Mouse (Mus musculus): ENCODE results near the gene Bptf. TPM values are rescaled to one million over a fixed set of nuclear protein-coding genes. Genes with fewer than 3 reads are reported as not detected.
"Not testable (repeated sequence)": the region's sequence is repeated elsewhere in the genome, so short reads cannot be mapped to it uniquely, and the experiment has no call there.

Bptf gene
- polyA plus RNA-seq, 1 experiment from 2014 or later: 28.2 TPM

GRCm38 (mm10) chr11:107092637-107093036 is 39.3 kb downstream of the Bptf start:
- H3K36me3 ChIP-seq (ENCODE audit: control insufficient read depth, insufficient read depth, low read length): peaks cover 12% of the 10 kb centered on the region
- H3K4me2 ChIP-seq (ENCODE audit: low read depth, low read length): no peak overlapping the region
- no peaks in the 10 kb centered on the region for H3K4me1 ChIP-seq (replicated peaks; ENCODE audit: control insufficient read depth, insufficient read depth, low read length)
- H3K9ac ChIP-seq (ENCODE audit: low read length): no peak overlapping the region
- no peaks in the 10 kb centered on the region for H3K9me3 ChIP-seq (ENCODE audit: control insufficient read depth, low read length)
- no peaks in the 10 kb centered on the region for H3K27me3 ChIP-seq (ENCODE audit: control insufficient read depth, insufficient read depth, low read depth, low read length)
- H3K27ac ChIP-seq (ENCODE audit: low read length): no peak overlapping the region
- WGBS: 89% methylated on average over 7 of the region's 7 CpGs
- ATAC-seq (ENCODE audit: low read depth): no peak
- no peak overlapping the region for H3K4me3 ChIP-seq (ENCODE audit: low read length)

- WGBS: 54% methylated on average over 5 of the region's 5 CpGs
- H3K36me3 ChIP-seq (ENCODE audit: control insufficient read depth, insufficient read depth, low read length): peaks cover 16% of the 10 kb centered on the region; the same call in 1 of the 2 replicates
- no peaks in the 10 kb centered on the region for H3K9me3 ChIP-seq (ENCODE audit: control insufficient read depth, low read length)
- no peaks in the 10 kb centered on the region for H3K27me3 ChIP-seq (ENCODE audit: control insufficient read depth, insufficient read depth, low read depth, low read length)
- H3K4me1 ChIP-seq (replicated peaks; ENCODE audit: control insufficient read depth, insufficient read depth, low read length): no peaks in the 10 kb centered on the region
- no peak overlapping the region for H3K27ac ChIP-seq (ENCODE audit: low read length)
- ATAC-seq (ENCODE audit: low read depth): no peak
- no peak overlapping the region for H3K4me3 ChIP-seq (ENCODE audit: low read length)
- no peak overlapping the region for H3K9ac ChIP-seq (ENCODE audit: low read length)
- H3K4me2 ChIP-seq (ENCODE audit: low read depth, low read length): no peak overlapping the region
These were observed 46.1 kb downstream of the Bptf start for GRCm38 (mm10) chr11:107085866-107086265.

GRCm38 (mm10) chr11:107083480-107083879 is 48.4 kb downstream of the Bptf start:
- no peak overlapping the region for H3K27ac ChIP-seq (ENCODE audit: low read length)
- H3K9ac ChIP-seq (ENCODE audit: low read length): no peak overlapping the region
- no peaks in the 10 kb centered on the region for H3K27me3 ChIP-seq (ENCODE audit: control insufficient read depth, insufficient read depth, low read depth, low read length)
- ATAC-seq (ENCODE audit: low read depth): no peak
- H3K4me2 ChIP-seq (ENCODE audit: low read depth, low read length): no peak overlapping the region
- WGBS: 71% methylated on average over 5 of the region's 5 CpGs
- H3K36me3 ChIP-seq (ENCODE audit: control insufficient read depth, insufficient read depth, low read length): peaks cover 21% of the 10 kb centered on the region
- H3K9me3 ChIP-seq (ENCODE audit: control insufficient read depth, low read length): no peaks in the 10 kb centered on the region
- H3K4me1 ChIP-seq (replicated peaks; ENCODE audit: control insufficient read depth, insufficient read depth, low read length): no peaks in the 10 kb centered on the region
- H3K4me3 ChIP-seq (ENCODE audit: low read length): no peak overlapping the region

- H3K27me3 ChIP-seq (ENCODE audit: control insufficient read depth, insufficient read depth, low read depth, low read length): no peaks in the 10 kb centered on the region
- no peak overlapping the region for H3K9ac ChIP-seq (ENCODE audit: low read length)
- no peak overlapping the region for H3K27ac ChIP-seq (ENCODE audit: low read length)
- no peaks in the 10 kb centered on the region for H3K9me3 ChIP-seq (ENCODE audit: control insufficient read depth, low read length)
- no peak overlapping the region for H3K4me3 ChIP-seq (ENCODE audit: low read length)
- H3K4me1 ChIP-seq (replicated peaks; ENCODE audit: control insufficient read depth, insufficient read depth, low read length): no peaks in the 10 kb centered on the region
- no peak for ATAC-seq (ENCODE audit: low read depth)
- no peak overlapping the region for H3K4me2 ChIP-seq (ENCODE audit: low read depth, low read length)
- 85% methylated on average over 11 of the region's 11 CpGs for WGBS
- H3K36me3 ChIP-seq (ENCODE audit: control insufficient read depth, insufficient read depth, low read length): peaks cover 50% of the 10 kb centered on the region
These were observed 66.6 kb downstream of the Bptf start for GRCm38 (mm10) chr11:107065216-107065785.

GRCm38 (mm10) chr11:107064590-107064989 is 67.3 kb downstream of the Bptf start:
- H3K27me3 ChIP-seq (ENCODE audit: control insufficient read depth, insufficient read depth, low read depth, low read length): no peaks in the 10 kb centered on the region
- no peak overlapping the region for H3K9ac ChIP-seq (ENCODE audit: low read length)
- H3K36me3 ChIP-seq (ENCODE audit: control insufficient read depth, insufficient read depth, low read length): peaks cover 54% of the 10 kb centered on the region
- no peak overlapping the region for H3K4me2 ChIP-seq (ENCODE audit: low read depth, low read length)
- H3K4me3 ChIP-seq (ENCODE audit: low read length): no peak overlapping the region
- WGBS: 93% methylated on average over 1 of the region's 1 CpGs
- no peak for ATAC-seq (ENCODE audit: low read depth)
- H3K4me1 ChIP-seq (replicated peaks; ENCODE audit: control insufficient read depth, insufficient read depth, low read length): no peaks in the 10 kb centered on the region
- no peak overlapping the region for H3K27ac ChIP-seq (ENCODE audit: low read length)
- no peaks in the 10 kb centered on the region for H3K9me3 ChIP-seq (ENCODE audit: control insufficient read depth, low read length)

- Histone ChIP-seq H3K36me3 (ENCODE audit: control insufficient read depth, insufficient read depth, low read length) (peaks cover 60% of the 10 kb centered on the region), H3K9ac (ENCODE audit: low read length) (no peak overlapping the region), H3K4me3 (ENCODE audit: low read length) (no peak overlapping the region), H3K4me2 (ENCODE audit: low read depth, low read length) (no peak overlapping the region), H3K27me3 (ENCODE audit: control insufficient read depth, insufficient read depth, low read depth, low read length) (no peaks in the 10 kb centered on the region), H3K4me1 (replicated peaks; ENCODE audit: control insufficient read depth, insufficient read depth, low read length) (no peaks in the 10 kb centered on the region), H3K27ac (ENCODE audit: low read length) (no peak overlapping the region), H3K9me3 (ENCODE audit: control insufficient read depth, low read length) (no peaks in the 10 kb centered on the region)
- ATAC-seq (ENCODE audit: low read depth): no peak
- WGBS: 94% methylated on average over 3 of the region's 3 CpGs
These were observed 68.9 kb downstream of the Bptf start for GRCm38 (mm10) chr11:107063067-107063466.

- Histone ChIP-seq H3K4me3 (ENCODE audit: low read length) (no peak overlapping the region), H3K4me2 (ENCODE audit: low read depth, low read length) (no peak overlapping the region), H3K9me3 (ENCODE audit: control insufficient read depth, low read length) (no peaks in the 10 kb centered on the region), H3K36me3 (ENCODE audit: control insufficient read depth, insufficient read depth, low read length) (peaks cover 64% of the 10 kb centered on the region), H3K27ac (ENCODE audit: low read length) (no peak overlapping the region), H3K4me1 (replicated peaks; ENCODE audit: control insufficient read depth, insufficient read depth, low read length) (no peaks in the 10 kb centered on the region), H3K27me3 (ENCODE audit: control insufficient read depth, insufficient read depth, low read depth, low read length) (no peaks in the 10 kb centered on the region), H3K9ac (ENCODE audit: low read length) (no peak overlapping the region)
- no peak for ATAC-seq (ENCODE audit: low read depth)
- 85% methylated on average over 1 of the region's 1 CpGs for WGBS
These were observed 71.0 kb downstream of the Bptf start for GRCm38 (mm10) chr11:107060941-107061340.

GRCm38 (mm10) chr11:107059634-107060033 is 72.3 kb downstream of the Bptf start:
- not testable (repeated sequence) for H3K4me2 ChIP-seq (ENCODE audit: low read depth, low read length); ATAC-seq (ENCODE audit: low read depth); H3K9ac ChIP-seq (ENCODE audit: low read length); H3K27ac ChIP-seq (ENCODE audit: low read length); H3K4me3 ChIP-seq (ENCODE audit: low read length); H3K9me3 ChIP-seq (ENCODE audit: control insufficient read depth, low read length); H3K27me3 ChIP-seq (ENCODE audit: control insufficient read depth, insufficient read depth, low read depth, low read length); H3K4me1 ChIP-seq (replicated peaks; ENCODE audit: control insufficient read depth, insufficient read depth, low read length)
- 97% methylated on average over 3 of the region's 3 CpGs for WGBS
- peaks cover 65% of the 10 kb centered on the region for H3K36me3 ChIP-seq (ENCODE audit: control insufficient read depth, insufficient read depth, low read length)

- Histone ChIP-seq H3K36me3 (ENCODE audit: control insufficient read depth, insufficient read depth, low read length) (peaks cover 60% of the 10 kb centered on the region), H3K4me2 (ENCODE audit: low read depth, low read length) (no peak overlapping the region), H3K9me3 (ENCODE audit: control insufficient read depth, low read length) (no peaks in the 10 kb centered on the region), H3K27me3 (ENCODE audit: control insufficient read depth, insufficient read depth, low read depth, low read length) (no peaks in the 10 kb centered on the region), H3K4me3 (ENCODE audit: low read length) (no peak overlapping the region), H3K9ac (ENCODE audit: low read length) (no peak overlapping the region), H3K4me1 (replicated peaks; ENCODE audit: control insufficient read depth, insufficient read depth, low read length) (no peaks in the 10 kb centered on the region), H3K27ac (ENCODE audit: low read length) (no peak overlapping the region)
- no peak for ATAC-seq (ENCODE audit: low read depth)
- WGBS: 85% methylated on average over 6 of the region's 6 CpGs
These were observed 74.5 kb downstream of the Bptf start for GRCm38 (mm10) chr11:107057391-107057790.

- WGBS: 95% methylated on average over 6 of the region's 6 CpGs
- no peak overlapping the region for H3K4me3 ChIP-seq (ENCODE audit: low read length)
- no peak overlapping the region for H3K9ac ChIP-seq (ENCODE audit: low read length)
- peaks cover 51% of the 10 kb centered on the region for H3K36me3 ChIP-seq (ENCODE audit: control insufficient read depth, insufficient read depth, low read length)
- H3K4me2 ChIP-seq (ENCODE audit: low read depth, low read length): no peak overlapping the region
- H3K4me1 ChIP-seq (replicated peaks; ENCODE audit: control insufficient read depth, insufficient read depth, low read length): no peaks in the 10 kb centered on the region
- no peak overlapping the region for H3K27ac ChIP-seq (ENCODE audit: low read length)
- no peaks in the 10 kb centered on the region for H3K27me3 ChIP-seq (ENCODE audit: control insufficient read depth, insufficient read depth, low read depth, low read length)
- no peaks in the 10 kb centered on the region for H3K9me3 ChIP-seq (ENCODE audit: control insufficient read depth, low read length)
- no peak for ATAC-seq (ENCODE audit: low read depth)
These were observed 77.1 kb downstream of the Bptf start for GRCm38 (mm10) chr11:107054870-107055269.

Data from lung, embryonic 16.5 days (tissue).